Mouse (Mus musculus) embryonic facial prominence, embryonic 15.5 days (tissue): Measurements from ENCODE around the gene Tmem38a. TPM values are rescaled to one million over a fixed set of nuclear protein-coding genes. Genes with fewer than 3 reads are reported as not detected.
A peak's percentile ranks its signal among the peaks of the same experiment; 100 is the strongest.

ENCODE experiments used
- ATAC-seq: fragments of 200-750 bp; cut with Nextera tagmentation; 2 replicates; pipeline ENCODE4 v1.8.0; 2017; ENCODE audit warnings: low read depth, moderate TSS enrichment; ENCODE audit not compliant: insufficient number of reproducible peaks, low FRiP score, low TSS enrichment
- H3K27ac ChIP-seq: fragments of 300-500 bp; sonication (generic); replicated peaks from 2 replicates; pipeline ENCODE4 v1.5.1; 2015; ENCODE audit warnings: mild to moderate bottlenecking, inconsistent platforms
- H3K27me3 ChIP-seq: fragments of 300-500 bp; sonication (generic); 2 replicates; pipeline ENCODE4 v1.6.1; 2015; ENCODE audit warnings: inconsistent platforms
- H3K36me3 ChIP-seq: fragments of 300-500 bp; sonication (generic); 2 replicates; pipeline ENCODE4 v1.6.1; 2015; ENCODE audit warnings: mild to moderate bottlenecking, inconsistent platforms
- H3K4me1 ChIP-seq: fragments of 300-500 bp; sonication (generic); 2 replicates; pipeline ENCODE4 v1.6.1; 2015; ENCODE audit warnings: inconsistent platforms
- H3K4me2 ChIP-seq: fragments of 300-500 bp; sonication (generic); replicated peaks from 2 replicates; pipeline ENCODE4 v1.6.1; 2015; ENCODE audit warnings: mild to moderate bottlenecking, inconsistent platforms
- H3K4me3 ChIP-seq: fragments of 300-500 bp; sonication (generic); replicated peaks from 2 replicates; pipeline ENCODE4 v1.5.1; 2015; ENCODE audit warnings: mild to moderate bottlenecking, inconsistent platforms
- H3K9ac ChIP-seq: fragments of 300-500 bp; sonication (generic); 2 replicates; pipeline ENCODE4 v1.6.1; 2015; ENCODE audit warnings: inconsistent platforms
- H3K9me3 ChIP-seq: fragments of 300-500 bp; sonication (generic); replicated peaks from 2 replicates; pipeline ENCODE4 v1.6.1; 2016; ENCODE audit warnings: inconsistent platforms
- WGBS: fragments of 180-500 bp; shearing (Covaris S2); methylation state at CpG from one replicate; pipeline ENCODE4 v1.1.7; 2015; 5-methylcytosine and 5-hydroxymethylcytosine counted together
- polyA plus RNA-seq: library from polyadenylated mRNA; unstranded; fragments of >200 nt; fragmentation: Nextera tagmentation; extraction: Ambion mirVana; gene quantifications from 2 replicates; pipeline ENCODE4 v1.2.1, GENCODE M21; 2015

Gene Tmem38a
- polyA plus RNA-seq, result 35.2 and 37.2 TPM in 2 replicates

GRCm38 (mm10) chr8:72571611-72572473 lies at the start of gene Tmem38a:
Gene Tmem38a (plus strand): TSS chr8:72572055.
- under 1% methylated on average over 45 of the region's 45 CpGs for WGBS
- Histone ChIP-seq H3K27me3 (no peaks in the 10 kb centered on the region), H3K4me1 (peaks cover 30% of the 10 kb centered on the region), H3K36me3 (peaks cover 27% of the 10 kb centered on the region), H3K9me3 (no peaks in the 10 kb centered on the region), H3K9ac (peak within 1 kb of the TSS; percentile 58), H3K4me3 (peak within 1 kb of the TSS; percentile 62), H3K27ac (peak within 1 kb of the TSS; percentile 98), H3K4me2 (peak within 1 kb of the TSS; percentile 89)
- ATAC-seq, result peak; percentile 45

- ATAC-seq, result no peak
- Histone ChIP-seq H3K9ac (no peak overlapping the region), H3K27ac (no peak overlapping the region), H3K4me3 (no peak overlapping the region), H3K27me3 (no peaks in the 10 kb centered on the region), H3K36me3 (no peaks in the 10 kb centered on the region), H3K4me1 (no peaks in the 10 kb centered on the region), H3K9me3 (no peaks in the 10 kb centered on the region), H3K4me2 (no peak overlapping the region)
- WGBS, result 100% methylated on average over 1 of the region's 1 CpGs
Measured at GRCm38 (mm10) chr8:72532103-72532502, 39.8 kb upstream of the Tmem38a start.

- no peak overlapping the region for H3K9ac ChIP-seq
- no peak overlapping the region for H3K4me3 ChIP-seq
- WGBS, result 93% methylated on average over 3 of the region's 3 CpGs
- H3K4me1 ChIP-seq, result no peaks in the 10 kb centered on the region
- no peaks in the 10 kb centered on the region for H3K27me3 ChIP-seq
- H3K9me3 ChIP-seq, result no peaks in the 10 kb centered on the region
- no peak overlapping the region for H3K4me2 ChIP-seq
- no peak for ATAC-seq
- no peaks in the 10 kb centered on the region for H3K36me3 ChIP-seq
- no peak overlapping the region for H3K27ac ChIP-seq
Measured at GRCm38 (mm10) chr8:72534888-72535287, 37.0 kb upstream of the Tmem38a start.

- Histone ChIP-seq H3K27me3 (no peaks in the 10 kb centered on the region), H3K27ac (no peak overlapping the region), H3K9ac (no peak overlapping the region), H3K36me3 (0 out of 2 replicates have a peak, but pooled peaks cover 11% of the 10 kb centered on the region), H3K4me3 (no peak overlapping the region), H3K4me1 (no peaks in the 10 kb centered on the region), H3K4me2 (no peak overlapping the region), H3K9me3 (no peaks in the 10 kb centered on the region)
- ATAC-seq, result no peak
Measured at GRCm38 (mm10) chr8:72539234-72539633, 32.6 kb upstream of the Tmem38a start.

- Histone ChIP-seq H3K27me3 (no peaks in the 10 kb centered on the region), H3K9ac (peak overlapping the region; percentile 99), H3K36me3 (0 out of 2 replicates have a peak, but pooled peaks cover 13% of the 10 kb centered on the region), H3K27ac (peak overlapping the region; percentile 97), H3K9me3 (no peaks in the 10 kb centered on the region), H3K4me3 (peak overlapping the region; percentile 96), H3K4me2 (peak overlapping the region; percentile 84), H3K4me1 (peaks cover 19% of the 10 kb centered on the region)
- WGBS, result 1% methylated on average over 27 of the region's 27 CpGs
- ATAC-seq, result no peak
Measured at GRCm38 (mm10) chr8:72547122-72547801, 24.6 kb upstream of the Tmem38a start.

GRCm38 (mm10) chr8:72547802-72548643 lies 23.8 kb upstream of the Tmem38a start, which contains the start of gene Med26:
Gene Med26 (minus strand): TSS chr8:72548270.
- H3K27me3 ChIP-seq, result no peaks in the 10 kb centered on the region
- under 1% methylated on average over 85 of the region's 92 CpGs for WGBS
- H3K4me1 ChIP-seq, result peaks cover 19% of the 10 kb centered on the region
- no peaks in the 10 kb centered on the region for H3K9me3 ChIP-seq
- peak within 1 kb of the TSS; percentile 96 for H3K4me3 ChIP-seq
- peak within 1 kb of the TSS; percentile 97 for H3K27ac ChIP-seq
- peak within 1 kb of the TSS; percentile 99 for H3K9ac ChIP-seq
- H3K4me2 ChIP-seq, result peak within 1 kb of the TSS; percentile 84
- ATAC-seq, result peak; percentile 97
- H3K36me3 ChIP-seq, result peaks cover 14% of the 10 kb centered on the region; the same call in 1 of the 2 replicates

- Histone ChIP-seq H3K36me3 (peaks cover 11% of the 10 kb centered on the region; the same call in 1 of the 2 replicates), H3K4me3 (peak overlapping the region; percentile 96)
- ATAC-seq, result no peak
Measured at GRCm38 (mm10) chr8:72548644-72549313, 23.1 kb upstream of the Tmem38a start.

GRCm38 (mm10) chr8:72549314-72549892 lies 22.5 kb upstream of the Tmem38a start:
- WGBS, result 5% methylated on average over 5 of the region's 5 CpGs
- H3K4me1 ChIP-seq, result peaks cover 19% of the 10 kb centered on the region
- H3K4me3 ChIP-seq, result peak overlapping the region; percentile 96
- ATAC-seq, result no peak
- no peak overlapping the region; the same call in 1 of the 2 replicates for H3K9ac ChIP-seq
- no peaks in the 10 kb centered on the region for H3K27me3 ChIP-seq
- peak overlapping the region; percentile 97; the same call in 1 of the 2 replicates for H3K27ac ChIP-seq
- H3K4me2 ChIP-seq, result peak overlapping the region; percentile 84
- peaks cover 4% of the 10 kb centered on the region; the same call in 1 of the 2 replicates for H3K36me3 ChIP-seq
- no peaks in the 10 kb centered on the region for H3K9me3 ChIP-seq

More at GRCm38 (mm10) chr8:72548644-72549313, 23.1 kb upstream of the Tmem38a start:
- Histone ChIP-seq H3K27me3 (no peaks in the 10 kb centered on the region), H3K9ac (peak overlapping the region; percentile 69), H3K9me3 (no peaks in the 10 kb centered on the region), H3K4me1 (peaks cover 19% of the 10 kb centered on the region), H3K4me2 (peak overlapping the region; percentile 84), H3K27ac (peak overlapping the region; percentile 97)
- under 1% methylated on average over 45 of the region's 45 CpGs for WGBS

- no peak overlapping the region for H3K4me3 ChIP-seq
- no peak for ATAC-seq
- no peak overlapping the region for H3K9ac ChIP-seq
- H3K4me1 ChIP-seq, result no peaks in the 10 kb centered on the region
- H3K27ac ChIP-seq, result no peak overlapping the region
- no peak overlapping the region for H3K4me2 ChIP-seq
- no peaks in the 10 kb centered on the region for H3K9me3 ChIP-seq
- WGBS, result 56% methylated on average over 4 of the region's 4 CpGs
- H3K36me3 ChIP-seq, result peaks cover 11% of the 10 kb centered on the region
- no peaks in the 10 kb centered on the region for H3K27me3 ChIP-seq
Measured at GRCm38 (mm10) chr8:72555770-72556169, 16.1 kb upstream of the Tmem38a start.

GRCm38 (mm10) chr8:72561111-72561689 lies 10.7 kb upstream of the Tmem38a start:
- no peak overlapping the region for H3K9ac ChIP-seq
- H3K36me3 ChIP-seq, result peaks cover 34% of the 10 kb centered on the region
- WGBS, result 89% methylated on average over 1 of the region's 1 CpGs
- no peak overlapping the region for H3K4me3 ChIP-seq
- H3K27ac ChIP-seq, result no peak overlapping the region
- H3K4me2 ChIP-seq, result no peak overlapping the region
- H3K9me3 ChIP-seq, result no peaks in the 10 kb centered on the region
- H3K4me1 ChIP-seq, result no peaks in the 10 kb centered on the region
- H3K27me3 ChIP-seq, result no peaks in the 10 kb centered on the region
- no peak for ATAC-seq
